Mouse (Mus musculus): Measurements from ENCODE around the gene 5730596B20Rik. TPM values are rescaled to one million over a fixed set of nuclear protein-coding genes. Genes with fewer than 3 reads are reported as not detected.

5730596B20Rik gene
- polyA plus RNA-seq (2015; fragmentation: Nextera tagmentation; extraction: Ambion mirVana) = 1.5 TPM in 2 replicates

- 2% methylated on average over 36 of the region's 36 CpGs for whole genome bisulfite sequencing
- peak within 1 kb of the TSS; percentile 79 for H3K9ac ChIP-seq (ENCODE audit: low read depth, low read length)
- ATAC-seq = no peak
- peaks cover 8% of the 10 kb centered on the region for H3K27me3 ChIP-seq (replicated peaks; ENCODE audit: control insufficient read depth, insufficient read depth, low read length)
- peak within 1 kb of the TSS; percentile 63 for H3K4me3 ChIP-seq (ENCODE audit: low read length)
- H3K27ac ChIP-seq (ENCODE audit: low read length) = peak within 1 kb of the TSS; percentile 96
- H3K36me3 ChIP-seq (ENCODE audit: control insufficient read depth, insufficient read depth, low read length) = no peaks in the 10 kb centered on the region
- no peaks in the 10 kb centered on the region for H3K9me3 ChIP-seq (ENCODE audit: control insufficient read depth, low read length)
- peak within 1 kb of the TSS; percentile 82 for H3K4me2 ChIP-seq (ENCODE audit: low read depth, low read length)
- H3K4me1 ChIP-seq (ENCODE audit: control insufficient read depth, insufficient read depth, low read length) = peaks cover 41% of the 10 kb centered on the region
These were observed at the start of gene 5730596B20Rik for GRCm38 (mm10) chr6:52177061-52177735. Gene 5730596B20Rik, plus strand, starts transcription at chr6:52177498.

- ATAC-seq = no peak
- Histone ChIP-seq H3K36me3 (ENCODE audit: control insufficient read depth, insufficient read depth, low read length) (no peaks in the 10 kb centered on the region), H3K4me1 (ENCODE audit: control insufficient read depth, insufficient read depth, low read length) (no peaks in the 10 kb centered on the region), H3K9me3 (ENCODE audit: control insufficient read depth, low read length) (no peaks in the 10 kb centered on the region), H3K9ac (ENCODE audit: low read depth, low read length) (no peak overlapping the region), H3K27ac (ENCODE audit: low read length) (no peak overlapping the region), H3K4me2 (ENCODE audit: low read depth, low read length) (no peak overlapping the region), H3K4me3 (ENCODE audit: low read length) (no peak overlapping the region), H3K27me3 (replicated peaks; ENCODE audit: control insufficient read depth, insufficient read depth, low read length) (no peaks in the 10 kb centered on the region)
- 66% methylated on average over 9 of the region's 9 CpGs for WGBS
These were observed 39.3 kb upstream of the 5730596B20Rik start for GRCm38 (mm10) chr6:52137841-52138535.

GRCm38 (mm10) chr6:52138576-52138975, 38.7 kb upstream of the 5730596B20Rik start:
- ATAC-seq = no peak
- Histone ChIP-seq H3K27ac (ENCODE audit: low read length) (no peak overlapping the region), H3K9me3 (ENCODE audit: control insufficient read depth, low read length) (no peaks in the 10 kb centered on the region), H3K4me1 (ENCODE audit: control insufficient read depth, insufficient read depth, low read length) (no peaks in the 10 kb centered on the region), H3K4me2 (ENCODE audit: low read depth, low read length) (no peak overlapping the region), H3K36me3 (ENCODE audit: control insufficient read depth, insufficient read depth, low read length) (no peaks in the 10 kb centered on the region), H3K4me3 (ENCODE audit: low read length) (no peak overlapping the region), H3K9ac (ENCODE audit: low read depth, low read length) (no peak overlapping the region), H3K27me3 (replicated peaks; ENCODE audit: control insufficient read depth, insufficient read depth, low read length) (no peaks in the 10 kb centered on the region)
- 45% methylated on average over 10 of the region's 10 CpGs for WGBS

GRCm38 (mm10) chr6:52139115-52139514, 38.2 kb upstream of the 5730596B20Rik start:
- no peak overlapping the region for H3K9ac ChIP-seq (ENCODE audit: low read depth, low read length)
- no peak overlapping the region for H3K4me3 ChIP-seq (ENCODE audit: low read length)
- no peaks in the 10 kb centered on the region for H3K27me3 ChIP-seq (replicated peaks; ENCODE audit: control insufficient read depth, insufficient read depth, low read length)
- ATAC-seq = no peak
- no peaks in the 10 kb centered on the region for H3K9me3 ChIP-seq (ENCODE audit: control insufficient read depth, low read length)
- no peak overlapping the region for H3K4me2 ChIP-seq (ENCODE audit: low read depth, low read length)
- no peaks in the 10 kb centered on the region for H3K36me3 ChIP-seq (ENCODE audit: control insufficient read depth, insufficient read depth, low read length)
- WGBS = 79% methylated on average over 5 of the region's 5 CpGs
- H3K4me1 ChIP-seq (ENCODE audit: control insufficient read depth, insufficient read depth, low read length) = no peaks in the 10 kb centered on the region
- H3K27ac ChIP-seq (ENCODE audit: low read length) = no peak overlapping the region

- ATAC-seq = no peak
- H3K4me1 ChIP-seq (ENCODE audit: control insufficient read depth, insufficient read depth, low read length) = no peaks in the 10 kb centered on the region; the same call in 1 of the 2 replicates
- H3K27me3 ChIP-seq (replicated peaks; ENCODE audit: control insufficient read depth, insufficient read depth, low read length) = peaks cover 9% of the 10 kb centered on the region
- no peak overlapping the region for H3K4me3 ChIP-seq (ENCODE audit: low read length)
- no peak overlapping the region for H3K27ac ChIP-seq (ENCODE audit: low read length)
- no peaks in the 10 kb centered on the region for H3K9me3 ChIP-seq (ENCODE audit: control insufficient read depth, low read length)
- peak overlapping the region; percentile 24 for H3K4me2 ChIP-seq (ENCODE audit: low read depth, low read length)
- no peaks in the 10 kb centered on the region for H3K36me3 ChIP-seq (ENCODE audit: control insufficient read depth, insufficient read depth, low read length)
- H3K9ac ChIP-seq (ENCODE audit: low read depth, low read length) = no peak overlapping the region
- 23% methylated on average over 16 of the region's 16 CpGs for WGBS
These were observed 26.8 kb upstream of the 5730596B20Rik start for GRCm38 (mm10) chr6:52150401-52150966.

GRCm38 (mm10) chr6:52151571-52151970, 25.7 kb upstream of the 5730596B20Rik start:
- H3K36me3 ChIP-seq (ENCODE audit: control insufficient read depth, insufficient read depth, low read length) = no peaks in the 10 kb centered on the region
- H3K4me1 ChIP-seq (ENCODE audit: control insufficient read depth, insufficient read depth, low read length) = no peaks in the 10 kb centered on the region; the same call in 1 of the 2 replicates
- no peak overlapping the region for H3K27ac ChIP-seq (ENCODE audit: low read length)
- no peaks in the 10 kb centered on the region for H3K9me3 ChIP-seq (ENCODE audit: control insufficient read depth, low read length)
- peaks cover 14% of the 10 kb centered on the region for H3K27me3 ChIP-seq (replicated peaks; ENCODE audit: control insufficient read depth, insufficient read depth, low read length)
- no peak overlapping the region for H3K9ac ChIP-seq (ENCODE audit: low read depth, low read length)
- no peak overlapping the region for H3K4me2 ChIP-seq (ENCODE audit: low read depth, low read length)
- ATAC-seq = no peak
- 50% methylated on average over 4 of the region's 4 CpGs for WGBS
- no peak overlapping the region for H3K4me3 ChIP-seq (ENCODE audit: low read length)

- Histone ChIP-seq H3K4me2 (ENCODE audit: low read depth, low read length) (no peak overlapping the region), H3K9ac (ENCODE audit: low read depth, low read length) (no peak overlapping the region), H3K36me3 (ENCODE audit: control insufficient read depth, insufficient read depth, low read length) (no peaks in the 10 kb centered on the region), H3K4me1 (ENCODE audit: control insufficient read depth, insufficient read depth, low read length) (peaks cover 2% of the 10 kb centered on the region), H3K27me3 (replicated peaks; ENCODE audit: control insufficient read depth, insufficient read depth, low read length) (peaks cover 23% of the 10 kb centered on the region), H3K4me3 (ENCODE audit: low read length) (no peak overlapping the region), H3K27ac (ENCODE audit: low read length) (no peak overlapping the region), H3K9me3 (ENCODE audit: control insufficient read depth, low read length) (no peaks in the 10 kb centered on the region)
- 45% methylated on average over 16 of the region's 16 CpGs for WGBS
- no peak for ATAC-seq
These were observed 24.8 kb upstream of the 5730596B20Rik start for GRCm38 (mm10) chr6:52152226-52153193.

GRCm38 (mm10) chr6:52153270-52153669, 24.0 kb upstream of the 5730596B20Rik start:
- H3K36me3 ChIP-seq (ENCODE audit: control insufficient read depth, insufficient read depth, low read length) = no peaks in the 10 kb centered on the region
- 21% methylated on average over 6 of the region's 6 CpGs for WGBS
- no peak for ATAC-seq
- no peaks in the 10 kb centered on the region for H3K9me3 ChIP-seq (ENCODE audit: control insufficient read depth, low read length)
- no peak overlapping the region for H3K9ac ChIP-seq (ENCODE audit: low read depth, low read length)
- H3K27me3 ChIP-seq (replicated peaks; ENCODE audit: control insufficient read depth, insufficient read depth, low read length) = peaks cover 28% of the 10 kb centered on the region
- peaks cover 8% of the 10 kb centered on the region for H3K4me1 ChIP-seq (ENCODE audit: control insufficient read depth, insufficient read depth, low read length)
- H3K4me3 ChIP-seq (ENCODE audit: low read length) = no peak overlapping the region
- no peak overlapping the region for H3K27ac ChIP-seq (ENCODE audit: low read length)
- no peak overlapping the region for H3K4me2 ChIP-seq (ENCODE audit: low read depth, low read length)

GRCm38 (mm10) chr6:52154044-52154443, 23.3 kb upstream of the 5730596B20Rik start:
- ATAC-seq = no peak
- no peaks in the 10 kb centered on the region for H3K36me3 ChIP-seq (ENCODE audit: control insufficient read depth, insufficient read depth, low read length)
- WGBS = 80% methylated on average over 5 of the region's 5 CpGs
- H3K4me1 ChIP-seq (ENCODE audit: control insufficient read depth, insufficient read depth, low read length) = peaks cover 8% of the 10 kb centered on the region
- H3K4me3 ChIP-seq (ENCODE audit: low read length) = no peak overlapping the region
- no peaks in the 10 kb centered on the region for H3K9me3 ChIP-seq (ENCODE audit: control insufficient read depth, low read length)
- no peak overlapping the region for H3K27ac ChIP-seq (ENCODE audit: low read length)
- peaks cover 30% of the 10 kb centered on the region for H3K27me3 ChIP-seq (replicated peaks; ENCODE audit: control insufficient read depth, insufficient read depth, low read length)
- no peak overlapping the region for H3K4me2 ChIP-seq (ENCODE audit: low read depth, low read length)
- H3K9ac ChIP-seq (ENCODE audit: low read depth, low read length) = no peak overlapping the region
